Mouse (Mus musculus): ENCODE data around the gene Gm4922. TPM values are rescaled to one million over a fixed set of nuclear protein-coding genes. Genes with fewer than 3 reads are reported as not detected.

Gm4922 gene
- polyA plus RNA-seq, 1 experiment from 2014 or later: not detected

Other genes with a start within 250 kb of the Gm4922 start
- 3.0 and 4.0 TPM in 2 replicates for gene Hebp2, start 240.7 kb downstream of the Gm4922 start, polyA plus RNA-seq (2015; fragmentation: Nextera tagmentation; extraction: Ambion mirVana)
- 0.31 and 0.44 TPM in 2 replicates for gene Arfgef3, start 42.8 kb downstream of the Gm4922 start, polyA plus RNA-seq (2015; fragmentation: Nextera tagmentation; extraction: Ambion mirVana)
- 102 and 104 TPM in 2 replicates for gene Perp, start 58.2 kb upstream of the Gm4922 start, polyA plus RNA-seq (2015; fragmentation: Nextera tagmentation; extraction: Ambion mirVana)
- 26.6 and 27.6 TPM in 2 replicates for gene Tnfaip3, start 228.9 kb upstream of the Gm4922 start, polyA plus RNA-seq (2015; fragmentation: Nextera tagmentation; extraction: Ambion mirVana)

Data from thymus, postnatal 0 days (tissue).